Mouse (Mus musculus): ENCODE measurements around the gene Vkorc1. TPM values are rescaled to one million over a fixed set of nuclear protein-coding genes. Genes with fewer than 3 reads are reported as not detected.

Vkorc1 gene
- polyA plus RNA-seq, 1 experiment from 2014 or later: 513 TPM

DNA sequence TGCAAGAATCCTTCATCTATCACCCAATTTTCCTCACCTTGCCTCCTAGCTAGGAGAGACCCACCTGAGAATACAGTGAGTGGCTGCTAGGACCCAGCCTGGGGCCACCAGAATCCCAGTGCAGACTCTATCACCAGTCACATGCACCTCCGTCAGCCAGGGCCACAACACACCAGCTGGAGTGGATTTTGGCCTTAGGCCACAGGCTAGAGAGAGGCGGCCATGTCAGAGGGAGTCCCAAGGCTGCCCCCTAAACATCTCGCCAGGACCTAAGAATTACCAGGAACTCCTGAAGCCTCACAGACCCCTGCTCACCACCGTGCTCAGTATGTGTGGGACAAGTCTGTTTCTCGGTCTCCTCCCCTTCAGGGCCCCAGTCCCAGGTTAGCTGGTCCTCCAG lies 38.7 kb upstream of the Vkorc1 start:
- H3K9ac ChIP-seq (replicated peaks): no peak overlapping the region
- no peak for TF ChIP-seq EP300 (IDR thresholded peaks at IDR 0.05; ENCODE audit: low read depth)
- no peak for TF ChIP-seq CTCF (IDR thresholded peaks at IDR 0.05; ENCODE audit: low read depth)
- H3K4me3 ChIP-seq (ENCODE audit: low read depth, low read length): no peak overlapping the region
- H3K4me2 ChIP-seq (ENCODE audit: low read depth, low read length): no peak overlapping the region
- H3K36me3 ChIP-seq (replicated peaks; ENCODE audit: insufficient read depth, low read length): no peaks in the 10 kb centered on the region
- 74% methylated on average over 5 of the region's 5 CpGs for WGBS (ENCODE audit: insufficient replicate concordance)
- H3K9me3 ChIP-seq (ENCODE audit: low read length): no peaks in the 10 kb centered on the region
- H3K4me1 ChIP-seq (ENCODE audit: insufficient read depth): peaks cover 25% of the 10 kb centered on the region
- no peak overlapping the region for H3K27ac ChIP-seq (ENCODE audit: low read depth)
- ATAC-seq (no peak), DNase-seq (no peak)
- no peaks in the 10 kb centered on the region for H3K27me3 ChIP-seq (ENCODE audit: insufficient read depth, low read length)

DNA sequence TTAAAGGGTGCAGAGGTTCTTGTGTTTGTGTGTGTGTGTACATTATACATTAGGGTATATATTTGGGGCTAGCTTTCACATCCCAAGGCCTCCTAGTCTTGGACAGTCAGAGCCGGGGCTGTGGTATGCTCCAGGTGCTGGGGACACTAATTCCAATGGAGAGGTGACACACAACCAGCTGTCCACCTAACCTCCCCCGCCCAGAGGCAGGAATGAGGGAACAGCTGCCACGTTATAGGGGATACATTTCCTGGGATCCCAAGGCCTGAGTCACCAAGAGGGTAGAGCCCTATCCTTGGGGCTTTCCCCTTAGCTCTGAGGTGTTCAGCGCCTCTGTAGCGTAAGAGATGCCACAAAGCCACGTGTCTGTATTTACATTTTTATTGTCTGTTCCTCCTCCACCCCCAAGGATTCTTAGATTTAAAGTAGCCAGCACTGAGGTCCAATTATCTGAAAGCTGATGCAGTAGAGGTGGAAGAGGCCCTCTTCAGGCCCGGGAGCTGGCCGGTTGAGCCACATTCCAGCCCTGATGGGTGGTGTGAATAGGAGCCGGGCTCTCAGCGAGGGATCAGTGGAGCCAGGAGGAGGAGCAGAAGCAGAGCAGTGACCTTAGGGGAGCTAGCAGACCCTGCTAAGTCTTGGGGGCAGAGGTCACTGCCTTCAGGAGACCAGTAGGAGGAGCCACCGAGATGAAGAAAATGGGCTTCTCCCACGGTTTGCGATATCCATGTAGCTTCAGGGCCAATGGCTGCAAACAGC lies 37.0 kb upstream of the Vkorc1 start:
- no peak for DNase-seq
- Histone ChIP-seq H3K4me3 (ENCODE audit: low read depth, low read length) (no peak overlapping the region), H3K9me3 (ENCODE audit: low read length) (no peaks in the 10 kb centered on the region), H3K36me3 (replicated peaks; ENCODE audit: insufficient read depth, low read length) (no peaks in the 10 kb centered on the region), H3K27ac (ENCODE audit: low read depth) (peak overlapping the region; percentile 86), H3K27me3 (ENCODE audit: insufficient read depth, low read length) (no peaks in the 10 kb centered on the region), H3K9ac (replicated peaks) (no peak overlapping the region; the same call in 1 of the 2 replicates), H3K4me1 (ENCODE audit: insufficient read depth) (peaks cover 34% of the 10 kb centered on the region), H3K4me2 (ENCODE audit: low read depth, low read length) (peak overlapping the region; percentile 57; the same call in 1 of the 2 replicates)
- no peak for ATAC-seq
- WGBS (ENCODE audit: insufficient replicate concordance): 47% methylated on average over 13 of the region's 13 CpGs
- no peak for TF ChIP-seq EP300 (IDR thresholded peaks at IDR 0.05; ENCODE audit: low read depth)
- TF ChIP-seq CTCF (IDR thresholded peaks at IDR 0.05; ENCODE audit: low read depth): peak; percentile 18; the same call in 1 of the 2 replicates

DNA sequence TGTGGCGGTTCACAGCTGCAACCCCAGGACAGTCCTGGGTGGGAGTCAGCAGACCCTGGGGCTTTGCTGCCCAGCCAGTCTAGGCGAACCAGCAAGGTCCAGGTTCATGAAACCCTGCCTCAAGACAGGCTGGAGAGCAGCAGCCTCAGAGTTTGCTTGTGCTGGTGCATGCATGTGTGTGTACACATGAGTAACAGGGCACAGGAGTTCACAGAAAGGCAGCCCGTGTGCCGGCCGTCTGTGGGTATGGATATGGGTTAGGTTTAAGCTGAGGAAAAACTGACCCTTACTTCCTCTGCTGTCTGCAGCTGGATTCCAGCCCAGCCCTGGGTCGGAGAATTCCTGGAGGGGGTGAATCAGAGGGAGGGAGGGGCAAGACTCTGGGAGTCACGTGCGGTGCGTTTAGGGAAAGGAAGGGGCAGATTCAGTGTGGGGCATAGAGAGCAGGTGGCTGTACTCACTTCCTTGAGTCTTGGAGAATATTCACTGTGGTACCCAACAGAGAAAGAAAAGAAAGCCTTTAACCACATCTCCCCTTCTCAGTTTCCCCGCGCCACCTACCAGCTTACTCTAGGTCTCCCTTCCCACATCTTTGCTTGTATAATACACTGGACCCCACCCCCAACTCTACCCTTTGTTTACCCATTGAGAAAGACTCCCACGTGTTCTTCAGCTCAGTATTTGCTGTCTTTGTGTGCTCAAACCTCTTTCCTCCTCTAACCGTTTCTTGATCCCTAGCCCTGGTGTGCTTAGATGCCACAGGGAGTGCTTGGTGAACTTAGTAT lies 36.1 kb upstream of the Vkorc1 start:
- H3K4me1 ChIP-seq (ENCODE audit: insufficient read depth): peaks cover 37% of the 10 kb centered on the region
- peak overlapping the region; percentile 86 for H3K27ac ChIP-seq (ENCODE audit: low read depth)
- peak; percentile 63 for ATAC-seq

DNA sequence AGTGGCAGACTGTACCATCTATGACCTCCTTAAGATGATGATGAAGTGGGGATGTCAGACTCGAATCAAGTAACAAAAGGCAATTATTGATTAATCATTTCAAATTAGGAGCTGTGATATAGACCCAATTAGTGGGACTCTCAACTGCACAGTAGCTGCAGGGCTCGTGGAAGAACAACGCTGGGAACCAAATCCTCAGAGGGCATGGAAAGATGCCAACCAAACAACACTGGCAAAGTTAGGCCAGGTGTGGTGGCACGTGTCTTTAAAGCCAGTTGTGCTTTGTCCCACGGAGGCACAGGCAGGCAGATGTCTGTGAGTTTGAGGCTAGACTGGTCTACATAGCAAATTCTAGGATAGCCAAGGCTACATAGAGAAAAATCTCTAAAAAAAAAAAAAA lies 35.2 kb upstream of the Vkorc1 start:
- peaks cover 6% of the 10 kb centered on the region; the same call in 1 of the 2 replicates for H3K36me3 ChIP-seq (replicated peaks; ENCODE audit: insufficient read depth, low read length)
- WGBS (ENCODE audit: insufficient replicate concordance): 68% methylated on average over 5 of the region's 5 CpGs
- TF ChIP-seq CTCF (IDR thresholded peaks at IDR 0.05; ENCODE audit: low read depth) (no peak), EP300 (IDR thresholded peaks at IDR 0.05; ENCODE audit: low read depth) (no peak)
- no peak overlapping the region for H3K27ac ChIP-seq (ENCODE audit: low read depth)
- H3K4me2 ChIP-seq (ENCODE audit: low read depth, low read length): no peak overlapping the region
- ATAC-seq (no peak), DNase-seq (no peak)
- no peaks in the 10 kb centered on the region for H3K9me3 ChIP-seq (ENCODE audit: low read length)
- H3K27me3 ChIP-seq (ENCODE audit: insufficient read depth, low read length): no peaks in the 10 kb centered on the region
- H3K9ac ChIP-seq (replicated peaks): no peak overlapping the region
- H3K4me1 ChIP-seq (ENCODE audit: insufficient read depth): peaks cover 36% of the 10 kb centered on the region
- H3K4me3 ChIP-seq (ENCODE audit: low read depth, low read length): no peak overlapping the region

More for the DNA sequence above, 36.1 kb upstream of the Vkorc1 start:
- Histone ChIP-seq H3K27me3 (ENCODE audit: insufficient read depth, low read length) (no peaks in the 10 kb centered on the region), H3K9ac (replicated peaks) (peak overlapping the region; percentile 40), H3K36me3 (replicated peaks; ENCODE audit: insufficient read depth, low read length) (no peaks in the 10 kb centered on the region), H3K4me3 (ENCODE audit: low read depth, low read length) (peak overlapping the region; percentile 7), H3K9me3 (ENCODE audit: low read length) (no peaks in the 10 kb centered on the region), H3K4me2 (ENCODE audit: low read depth, low read length) (peak overlapping the region; percentile 57)
- DNase-seq: peak; percentile 47
- no peak for TF ChIP-seq EP300 (IDR thresholded peaks at IDR 0.05; ENCODE audit: low read depth)
- TF ChIP-seq CTCF (IDR thresholded peaks at IDR 0.05; ENCODE audit: low read depth): no peak
- 46% methylated on average over 13 of the region's 13 CpGs for WGBS (ENCODE audit: insufficient replicate concordance)

DNA sequence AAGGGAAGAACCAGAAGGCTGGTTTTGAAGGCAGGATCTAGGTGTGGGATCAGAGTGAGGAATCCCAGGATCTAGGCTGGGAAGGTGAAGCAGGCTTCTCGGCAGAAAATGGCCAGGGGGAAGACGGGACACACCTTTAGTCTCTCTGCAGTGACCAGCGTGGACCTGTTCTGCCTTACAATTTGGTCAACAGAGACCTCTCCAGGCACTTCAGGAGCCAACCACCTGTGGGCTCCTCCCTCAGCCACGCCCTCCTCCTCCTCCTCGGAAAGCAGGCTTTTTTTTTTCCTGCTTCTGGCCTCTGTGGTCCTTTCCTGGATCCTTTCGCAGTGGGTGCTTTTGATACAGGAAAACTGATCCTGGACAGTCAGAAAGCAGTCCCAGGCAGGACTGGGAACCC lies 34.5 kb upstream of the Vkorc1 start, which contains the start of gene Prss8:
Prss8 (minus strand) TSS at position 182 of the 400 bp plus-strand sequence.
- 48% methylated on average over 6 of the region's 6 CpGs for WGBS (ENCODE audit: insufficient replicate concordance)

DNA sequence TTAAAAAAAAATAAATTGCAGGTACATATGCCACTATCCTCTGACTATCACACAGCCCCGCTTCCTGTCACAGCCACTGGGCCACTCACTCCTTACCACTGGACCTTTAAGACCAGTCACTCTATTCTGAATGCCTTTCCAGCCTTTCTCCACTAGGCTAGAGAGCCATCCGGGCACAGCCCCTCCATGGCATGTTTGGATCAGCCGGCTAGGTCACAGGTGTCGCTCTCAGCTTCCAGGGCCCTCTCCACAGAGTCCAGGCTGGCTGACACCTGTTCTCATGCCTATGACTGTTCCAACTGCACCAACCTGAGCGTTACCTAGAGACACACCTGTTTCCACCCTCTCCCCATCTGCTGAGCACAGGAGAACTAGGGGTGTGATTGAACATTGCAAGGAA lies 33.2 kb upstream of the Vkorc1 start:
- H3K9me3 ChIP-seq (ENCODE audit: low read length): no peaks in the 10 kb centered on the region
- H3K9ac ChIP-seq (replicated peaks): peak overlapping the region; percentile 52
- H3K4me1 ChIP-seq (ENCODE audit: insufficient read depth): peaks cover 28% of the 10 kb centered on the region
- H3K4me3 ChIP-seq (ENCODE audit: low read depth, low read length): peak overlapping the region; percentile 42
- TF ChIP-seq EP300 (IDR thresholded peaks at IDR 0.05; ENCODE audit: low read depth) (no peak), CTCF (IDR thresholded peaks at IDR 0.05; ENCODE audit: low read depth) (0 out of 2 replicates have a peak, but pooled peaks have one; percentile 5)
- 56% methylated on average over 5 of the region's 5 CpGs for WGBS (ENCODE audit: insufficient replicate concordance)
- H3K27me3 ChIP-seq (ENCODE audit: insufficient read depth, low read length): no peaks in the 10 kb centered on the region
- peaks cover 16% of the 10 kb centered on the region; the same call in 1 of the 2 replicates for H3K36me3 ChIP-seq (replicated peaks; ENCODE audit: insufficient read depth, low read length)
- peak overlapping the region; percentile 68 for H3K4me2 ChIP-seq (ENCODE audit: low read depth, low read length)
- DNase-seq (no peak), ATAC-seq (peak; percentile 10; the same call in 1 of the 2 replicates)
- no peak overlapping the region for H3K27ac ChIP-seq (ENCODE audit: low read depth)

More for the DNA sequence above, 34.5 kb upstream of the Vkorc1 start, which contains the start of gene Prss8:
- Histone ChIP-seq H3K36me3 (replicated peaks; ENCODE audit: insufficient read depth, low read length) (peaks cover 10% of the 10 kb centered on the region; the same call in 1 of the 2 replicates), H3K4me2 (ENCODE audit: low read depth, low read length) (peak within 1 kb of the TSS; percentile 68), H3K9ac (replicated peaks) (peak within 1 kb of the TSS; percentile 52), H3K4me1 (ENCODE audit: insufficient read depth) (peaks cover 34% of the 10 kb centered on the region), H3K27ac (ENCODE audit: low read depth) (peak within 1 kb of the TSS; percentile 86; the same call in 1 of the 2 replicates), H3K27me3 (ENCODE audit: insufficient read depth, low read length) (no peaks in the 10 kb centered on the region), H3K9me3 (ENCODE audit: low read length) (no peaks in the 10 kb centered on the region), H3K4me3 (ENCODE audit: low read depth, low read length) (peak within 1 kb of the TSS; percentile 42)
- TF ChIP-seq CTCF (IDR thresholded peaks at IDR 0.05; ENCODE audit: low read depth) (no peak), EP300 (IDR thresholded peaks at IDR 0.05; ENCODE audit: low read depth) (no peak)
- ATAC-seq: peak; percentile 26; the same call in 1 of the 2 replicates
- DNase-seq: peak; percentile 66

Data from liver, postnatal 0 days (tissue).